Mouse (Mus musculus) CD4-positive, CD25-positive, alpha-beta regulatory T cell, adult 2 months (primary cell): ENCODE measurements around the gene Cpsf6.
"Not testable (repeated sequence)": the region's sequence is repeated elsewhere in the genome, so short reads cannot be mapped to it uniquely, and the experiment has no call there.

ENCODE experiments used
- DNase-seq: peaks from one replicate; pipeline ENCODE4 v3.0.0-alpha.2; 2012; ENCODE audit warnings: low read depth, low spot score

Cpsf6 gene

GRCm38 (mm10) chr10:117399839-117400238 lies 20.0 kb upstream of the Cpsf6 start:
- DNase-seq = no peak

- no peak for DNase-seq
Measured at GRCm38 (mm10) chr10:117399196-117399595, 19.4 kb upstream of the Cpsf6 start.

- DNase-seq = peak; percentile 74
Measured at GRCm38 (mm10) chr10:117398044-117398780, 18.4 kb upstream of the Cpsf6 start.

- DNase-seq = no peak
Measured at GRCm38 (mm10) chr10:117397106-117397625, 17.4 kb upstream of the Cpsf6 start.

GRCm38 (mm10) chr10:117396386-117397048 lies 16.7 kb upstream of the Cpsf6 start:
- DNase-seq = no peak

GRCm38 (mm10) chr10:117395801-117396200 lies 16.0 kb upstream of the Cpsf6 start:
- DNase-seq = no peak

GRCm38 (mm10) chr10:117394738-117395550 lies 15.1 kb upstream of the Cpsf6 start:
- DNase-seq = no peak

GRCm38 (mm10) chr10:117393891-117394395 lies 14.1 kb upstream of the Cpsf6 start:
- DNase-seq = no peak

GRCm38 (mm10) chr10:117393196-117393890 lies 13.5 kb upstream of the Cpsf6 start:
- peak; percentile 86 for DNase-seq

- DNase-seq = peak; percentile 56
Measured at GRCm38 (mm10) chr10:117392832-117393195, 13.0 kb upstream of the Cpsf6 start.

- not testable (repeated sequence) for DNase-seq
Measured at GRCm38 (mm10) chr10:117392397-117392796, 12.6 kb upstream of the Cpsf6 start.

GRCm38 (mm10) chr10:117391801-117392200 lies 12.0 kb upstream of the Cpsf6 start:
- DNase-seq = no peak

GRCm38 (mm10) chr10:117391057-117391456 lies 11.2 kb upstream of the Cpsf6 start:
- DNase-seq = no peak

- DNase-seq = no peak
Measured at GRCm38 (mm10) chr10:117389904-117390875, 10.4 kb upstream of the Cpsf6 start.

- no peak for DNase-seq
Measured at GRCm38 (mm10) chr10:117389371-117389740, 9.5 kb upstream of the Cpsf6 start.

GRCm38 (mm10) chr10:117388637-117389370 lies 9.0 kb upstream of the Cpsf6 start:
- no peak for DNase-seq

GRCm38 (mm10) chr10:117387961-117388636 lies 8.3 kb upstream of the Cpsf6 start:
- not testable (repeated sequence) for DNase-seq

GRCm38 (mm10) chr10:117386981-117387380 lies 7.2 kb upstream of the Cpsf6 start:
- no peak for DNase-seq

- DNase-seq = no peak
Measured at GRCm38 (mm10) chr10:117386261-117386660, 6.4 kb upstream of the Cpsf6 start.
